Mouse (Mus musculus): ENCODE measurements around the gene Wdr63. TPM values are rescaled to one million over a fixed set of nuclear protein-coding genes. Genes with fewer than 3 reads are reported as not detected.

The Wdr63 gene
- total RNA-seq (2017) = not detected in 2 replicates

- ATAC-seq (ENCODE audit: extremely low read depth, insufficient number of reproducible peaks, low FRiP score, poor library complexity, severe bottlenecking) = peak; percentile 66; the same call in 1 of the 2 replicates
These were observed at the start of gene Wdr63 for GRCm38 (mm10) chr3:146107921-146108571. Wdr63 (minus strand) TSS chr3:146108130.

GRCm38 (mm10) chr3:146156811-146157210 is 48.9 kb upstream of the Wdr63 start:
- no peak for ATAC-seq (ENCODE audit: extremely low read depth, insufficient number of reproducible peaks, low FRiP score, poor library complexity, severe bottlenecking)

DNA sequence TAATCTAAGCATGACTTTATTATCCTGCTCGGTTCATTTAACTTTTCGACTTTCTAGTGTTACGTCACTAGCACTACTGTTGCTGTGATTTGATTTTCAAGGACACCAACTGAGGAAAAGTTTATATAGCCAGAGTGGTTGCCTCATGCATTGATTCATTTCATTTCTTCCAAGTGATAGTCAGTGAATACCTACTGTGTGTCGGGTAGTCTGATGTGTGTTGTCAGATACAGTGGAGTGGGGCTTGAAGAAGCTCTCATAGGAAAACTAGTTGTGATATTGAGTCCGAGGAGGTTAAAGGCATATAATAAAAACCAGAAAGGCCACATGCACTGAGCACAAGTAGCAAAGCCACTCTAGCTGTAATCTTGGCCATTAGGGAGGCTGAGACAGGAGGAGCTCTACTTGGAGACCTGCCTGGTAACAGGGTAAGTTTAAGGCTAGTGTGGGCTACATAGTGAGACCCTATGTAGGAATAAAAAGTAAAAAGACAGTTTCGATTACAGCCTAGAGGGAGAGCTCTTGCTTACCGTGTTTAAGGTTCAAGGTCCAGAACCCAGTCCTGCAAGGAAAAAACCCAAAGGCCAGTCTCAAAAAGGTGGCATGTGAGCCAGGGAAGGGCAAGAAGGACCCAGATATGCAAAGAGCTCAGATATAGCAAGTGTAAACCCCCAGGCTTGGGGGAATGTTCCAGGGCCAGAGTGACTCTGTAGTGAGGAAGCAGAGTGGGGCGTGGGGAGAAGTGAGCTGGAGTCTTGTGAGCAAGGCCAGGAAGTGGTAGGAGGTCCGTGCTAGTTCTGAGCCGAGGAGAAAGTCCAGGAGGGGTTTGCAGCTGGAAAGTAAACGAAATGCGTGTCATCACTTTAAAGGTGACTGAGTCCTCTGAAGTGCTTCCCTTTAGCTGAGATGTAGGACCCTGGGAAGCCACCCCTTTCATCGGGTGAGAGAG is 48.0 kb upstream of the Wdr63 start:
- no peak for ATAC-seq (ENCODE audit: extremely low read depth, insufficient number of reproducible peaks, low FRiP score, poor library complexity, severe bottlenecking)

GRCm38 (mm10) chr3:146153862-146154611 is 46.1 kb upstream of the Wdr63 start:
- ATAC-seq (ENCODE audit: extremely low read depth, insufficient number of reproducible peaks, low FRiP score, poor library complexity, severe bottlenecking) = 0 out of 2 replicates have a peak, but pooled peaks have one; percentile 33

DNA sequence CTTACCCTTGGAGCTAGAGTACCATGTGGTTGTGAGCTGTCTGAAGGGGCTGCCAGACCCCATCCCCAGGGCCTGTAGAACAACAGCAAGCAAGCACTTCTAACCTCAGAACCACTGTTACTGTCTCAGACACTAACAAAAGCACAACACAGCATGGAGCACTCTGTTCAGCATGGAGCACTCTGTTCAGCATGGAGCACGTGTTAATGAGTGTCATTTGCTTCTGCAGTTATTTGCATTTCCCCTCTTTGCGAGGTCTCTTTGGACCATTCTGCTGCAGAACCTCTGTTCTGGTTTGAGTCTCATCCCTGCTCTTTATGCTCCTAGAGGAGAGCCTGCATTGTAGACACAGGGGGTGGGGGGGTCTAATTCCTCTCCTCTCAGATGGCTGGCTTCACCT is 45.0 kb upstream of the Wdr63 start:
- ATAC-seq (ENCODE audit: extremely low read depth, insufficient number of reproducible peaks, low FRiP score, poor library complexity, severe bottlenecking) = no peak

DNA sequence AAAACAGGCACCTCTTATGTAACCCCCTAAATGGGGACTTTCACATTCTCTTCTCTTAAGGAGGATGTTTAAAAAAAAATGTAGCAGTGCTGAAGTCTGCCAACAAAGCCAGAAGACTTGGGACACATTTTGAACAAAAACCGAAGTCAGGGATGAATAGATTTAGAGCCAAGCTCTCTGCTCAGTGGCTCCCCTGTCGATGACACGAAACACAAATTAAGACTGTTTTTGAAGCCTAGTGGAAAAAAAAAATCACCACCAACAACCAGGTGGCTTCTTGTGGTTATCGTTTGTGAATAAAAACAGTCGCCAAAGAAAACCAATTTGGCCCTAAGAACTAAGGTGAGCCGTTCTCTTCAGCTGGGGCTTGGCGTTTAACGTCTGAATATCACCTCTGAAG is 44.4 kb upstream of the Wdr63 start:
- no peak for ATAC-seq (ENCODE audit: extremely low read depth, insufficient number of reproducible peaks, low FRiP score, poor library complexity, severe bottlenecking)

DNA sequence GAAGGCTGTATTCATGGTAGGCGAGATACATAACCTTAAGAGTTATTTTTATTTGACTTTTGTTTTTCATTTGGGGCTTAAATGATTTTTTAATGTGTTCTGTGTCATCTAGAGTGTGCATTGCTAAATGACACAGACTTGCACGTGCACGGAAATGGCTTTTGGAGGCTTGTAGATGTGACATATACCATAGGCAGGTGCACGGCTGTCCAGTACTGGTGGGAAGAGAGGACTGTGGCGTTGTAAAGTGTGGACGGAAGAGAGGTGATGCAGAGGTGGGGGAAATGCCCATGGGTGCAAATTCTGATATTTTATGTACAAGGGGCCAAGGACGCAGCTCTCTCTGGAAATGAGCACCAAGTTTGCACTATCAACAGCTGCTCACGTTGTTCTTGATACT is 43.8 kb upstream of the Wdr63 start:
- no peak for ATAC-seq (ENCODE audit: extremely low read depth, insufficient number of reproducible peaks, low FRiP score, poor library complexity, severe bottlenecking)

DNA sequence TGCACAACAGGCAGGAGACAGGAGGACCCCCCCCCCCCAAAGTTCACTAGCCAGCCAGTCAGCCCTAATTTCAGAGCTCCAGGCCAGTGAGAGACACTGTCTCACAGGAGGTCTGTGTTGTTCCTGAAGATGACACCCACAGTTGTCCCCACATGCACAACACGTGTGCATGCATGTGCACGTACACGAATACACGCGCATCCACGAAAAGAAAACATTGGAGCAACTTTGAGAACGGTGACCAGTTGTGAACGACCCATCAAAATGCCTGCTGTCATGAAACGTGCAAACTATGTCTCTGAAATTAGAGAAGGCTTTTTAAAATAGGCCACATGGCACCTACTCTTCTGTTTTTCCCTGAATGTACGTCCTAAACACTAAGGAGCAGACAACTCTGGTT is 43.4 kb upstream of the Wdr63 start:
- no peak for ATAC-seq (ENCODE audit: extremely low read depth, insufficient number of reproducible peaks, low FRiP score, poor library complexity, severe bottlenecking)

DNA sequence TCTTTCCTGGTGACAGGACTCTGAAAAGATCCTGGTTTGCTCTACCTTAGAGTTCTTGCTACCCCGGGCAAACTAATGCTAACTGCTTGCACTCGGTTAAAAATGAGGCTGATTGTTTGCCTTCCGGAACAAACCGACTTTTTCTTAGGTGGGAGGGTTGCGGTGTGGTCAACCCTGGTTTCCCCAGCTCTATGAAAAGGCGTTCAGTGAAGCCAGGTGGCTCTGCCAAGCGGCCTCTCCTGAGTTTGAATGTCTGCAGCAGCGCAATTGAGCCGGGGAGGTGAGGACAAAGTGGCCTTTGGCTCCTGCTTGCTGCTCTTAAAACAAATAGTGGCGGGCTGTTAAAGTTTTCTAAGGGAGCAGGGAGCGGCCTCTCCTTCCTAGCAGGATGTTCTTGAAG is 42.6 kb upstream of the Wdr63 start:
- ATAC-seq (ENCODE audit: extremely low read depth, insufficient number of reproducible peaks, low FRiP score, poor library complexity, severe bottlenecking) = no peak

DNA sequence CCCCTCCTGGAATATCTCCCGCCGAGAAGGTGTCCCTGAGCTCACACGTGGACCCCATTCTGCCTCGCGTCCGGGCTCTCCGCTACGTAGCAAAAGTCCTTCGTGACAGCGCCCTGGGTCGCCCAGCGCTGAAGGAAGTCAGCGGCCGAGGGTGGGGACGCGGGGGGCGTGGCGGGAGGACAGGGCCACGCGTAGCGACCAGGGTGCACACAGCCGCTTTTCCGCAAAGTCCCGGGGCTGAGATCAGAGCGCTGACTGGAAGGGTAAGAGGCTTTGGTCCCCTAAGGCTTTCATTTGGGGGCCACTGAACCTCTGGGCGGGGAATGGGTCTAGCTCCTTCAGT is 42.1 kb upstream of the Wdr63 start:
- peak; percentile 54 for ATAC-seq (ENCODE audit: extremely low read depth, insufficient number of reproducible peaks, low FRiP score, poor library complexity, severe bottlenecking)

- peak; percentile 41; the same call in 1 of the 2 replicates for ATAC-seq (ENCODE audit: extremely low read depth, insufficient number of reproducible peaks, low FRiP score, poor library complexity, severe bottlenecking)
These were observed 41.5 kb upstream of the Wdr63 start, which contains the start of gene Mcoln2 for GRCm38 (mm10) chr3:146149156-146150057. Mcoln2 (plus strand) TSS chr3:146149833.

DNA sequence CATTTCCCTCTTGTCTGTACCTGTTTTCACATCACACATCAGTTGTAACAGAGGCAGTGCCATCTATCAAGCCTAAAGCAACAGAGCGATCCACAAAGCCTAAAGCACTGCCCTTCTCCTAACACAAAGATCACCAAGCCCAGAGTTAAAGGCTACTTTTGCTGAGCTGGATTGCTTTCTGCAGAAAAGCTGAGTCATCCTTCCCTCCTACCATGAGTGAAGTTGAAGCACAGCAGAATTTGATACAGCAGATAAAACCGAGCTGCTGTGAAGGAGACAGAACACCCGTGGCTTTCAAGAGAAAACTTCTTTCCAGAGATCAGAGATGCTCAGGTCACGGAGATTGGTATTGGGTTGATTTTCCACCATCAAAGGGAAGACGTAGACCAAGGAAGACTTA is 38.2 kb upstream of the Wdr63 start:
- ATAC-seq (ENCODE audit: extremely low read depth, insufficient number of reproducible peaks, low FRiP score, poor library complexity, severe bottlenecking) = no peak

DNA sequence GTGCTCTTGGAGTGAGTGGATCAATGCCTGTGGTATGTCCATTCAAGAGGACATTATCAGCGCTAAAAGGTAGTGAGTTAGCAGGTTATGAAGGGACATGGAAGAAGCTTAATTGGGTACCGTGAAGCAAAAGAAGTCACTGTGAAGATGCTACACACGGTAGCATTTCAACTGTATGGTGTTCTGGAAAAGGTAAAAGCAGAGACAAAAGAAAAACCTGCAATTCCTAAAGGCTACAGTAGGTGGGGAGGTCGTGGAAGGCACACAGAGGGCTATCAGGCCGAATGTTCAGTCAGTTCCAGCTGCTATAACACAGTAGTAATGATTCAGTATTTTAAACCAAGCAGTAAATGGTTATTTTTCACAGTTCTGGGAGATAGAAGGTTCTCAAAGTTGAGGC is 37.6 kb upstream of the Wdr63 start:
- peak; percentile 64; the same call in 1 of the 2 replicates for ATAC-seq (ENCODE audit: extremely low read depth, insufficient number of reproducible peaks, low FRiP score, poor library complexity, severe bottlenecking)

GRCm38 (mm10) chr3:146142523-146142922 is 34.6 kb upstream of the Wdr63 start:
- no peak for ATAC-seq (ENCODE audit: extremely low read depth, insufficient number of reproducible peaks, low FRiP score, poor library complexity, severe bottlenecking)

- ATAC-seq (ENCODE audit: extremely low read depth, insufficient number of reproducible peaks, low FRiP score, poor library complexity, severe bottlenecking) = no peak
These were observed 32.3 kb upstream of the Wdr63 start for GRCm38 (mm10) chr3:146140276-146140675.

DNA sequence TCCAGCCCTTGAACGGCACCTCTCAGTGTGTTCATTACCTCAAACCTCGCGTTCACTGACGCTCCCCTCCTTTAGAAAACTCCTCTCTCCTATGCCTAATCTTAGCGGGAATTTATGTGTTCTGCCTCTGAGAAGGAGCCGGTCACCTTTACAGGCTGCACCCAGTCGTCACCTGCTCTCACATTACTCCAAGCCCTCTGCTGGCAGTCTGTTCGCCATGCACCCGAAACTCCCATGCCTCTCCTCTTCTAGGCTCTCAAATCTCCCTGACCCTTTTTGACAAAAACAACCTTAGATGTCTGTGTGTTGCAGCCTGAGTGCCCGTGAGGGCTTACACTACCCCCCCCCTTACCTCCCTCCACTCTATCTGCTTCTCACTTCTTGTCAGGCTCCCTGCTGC is 28.5 kb upstream of the Wdr63 start:
- peak; percentile 39; the same call in 1 of the 2 replicates for ATAC-seq (ENCODE audit: extremely low read depth, insufficient number of reproducible peaks, low FRiP score, poor library complexity, severe bottlenecking)

DNA sequence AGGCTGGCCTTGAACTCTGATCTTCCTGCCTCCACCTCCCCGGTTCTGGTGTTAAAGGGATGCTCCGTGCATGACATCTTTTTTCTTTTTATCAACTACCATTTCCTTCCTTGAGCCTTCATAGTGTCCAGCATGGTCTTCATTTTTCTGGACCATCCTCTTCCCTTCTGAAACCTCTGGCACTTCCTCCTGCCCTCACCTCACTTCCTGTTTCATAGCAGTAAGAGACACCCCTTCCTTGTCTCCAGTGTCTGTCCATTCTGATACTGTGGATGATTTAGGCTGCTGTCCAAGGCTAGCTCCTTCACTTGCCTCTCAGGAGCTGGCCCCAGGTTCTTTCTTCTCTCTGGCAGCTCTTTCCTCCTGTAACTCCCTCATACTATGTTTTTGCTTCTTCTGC is 27.5 kb upstream of the Wdr63 start:
- no peak for ATAC-seq (ENCODE audit: extremely low read depth, insufficient number of reproducible peaks, low FRiP score, poor library complexity, severe bottlenecking)

DNA sequence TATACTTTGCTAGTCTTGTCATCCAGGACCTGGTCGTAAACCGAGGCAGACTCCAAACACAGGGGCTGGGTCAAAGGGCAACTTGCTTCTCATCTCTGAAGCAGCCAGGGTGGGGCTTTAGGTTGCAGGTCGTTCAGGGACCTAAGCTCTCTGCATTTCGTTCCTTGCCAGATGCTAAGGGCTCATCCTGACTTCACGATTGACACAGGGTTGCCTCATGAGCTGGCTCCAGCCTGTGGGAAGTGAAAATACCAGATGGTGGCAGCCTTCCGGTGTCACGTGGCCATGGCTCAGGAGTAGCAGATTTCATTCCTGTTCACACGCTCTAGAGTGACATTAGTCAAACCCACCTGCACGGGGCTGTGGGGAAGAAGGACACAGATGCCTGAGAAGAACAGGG is 26.9 kb upstream of the Wdr63 start:
- no peak for ATAC-seq (ENCODE audit: extremely low read depth, insufficient number of reproducible peaks, low FRiP score, poor library complexity, severe bottlenecking)
